8 mouse cellular contexts compared by ENCODE assay signal in genomic region chr1:91600671-91601361, GRCm38 (mm10).
DNase-seq lines count a peak whose midpoint lies in the region; ATAC-seq and TF ChIP-seq lines count a peak whose summit lies in the region.

No protein-coding gene starts in this region.

- H3K27ac ChIP-seq in CH12.LX (ENCODE audit: insufficient read depth, low read depth), result no peak overlapping the region
- H3K27ac ChIP-seq in forebrain, embryonic 13.5 days, result peak overlapping the region; percentile 46; the same call in 1 of the 2 replicates
- no peak overlapping the region for H3K27ac ChIP-seq in heart, embryonic 16.5 days (ENCODE audit: low read length)
- no peak overlapping the region for H3K27ac ChIP-seq in lung, embryonic 16.5 days (ENCODE audit: low read length)

- H3K4me2 ChIP-seq in CH12.LX (ENCODE audit: insufficient read depth, low read depth, poor library complexity, severe bottlenecking), result no peak overlapping the region
- H3K4me2 ChIP-seq in forebrain, embryonic 13.5 days, result no peak overlapping the region
- no peak overlapping the region for H3K4me2 ChIP-seq in heart, embryonic 16.5 days (ENCODE audit: low read depth, low read length)
- no peak overlapping the region for H3K4me2 ChIP-seq in lung, embryonic 16.5 days (ENCODE audit: low read depth, low read length)

- peak; percentile 34 for DNase-seq in CH12.LX (ENCODE audit: extremely low read depth)
- peak; percentile 22 for DNase-seq in cerebellum, adult 11 months
- peak; percentile 32 to 57 for DNase-seq in kidney, postnatal 25 days
- DNase-seq in retina, postnatal 1 day, result peak; percentile 80
- peak; percentile 42 to 73 for DNase-seq in urinary bladder, postnatal 36 days (ENCODE audit: low spot score in 2 of 2)

- no peaks in the 10 kb centered on the region for H3K79me2 ChIP-seq in CH12.LX (replicated peaks; ENCODE audit: control insufficient read depth, extremely low read depth, insufficient read depth, poor library complexity, severe bottlenecking)

- peak; percentile 33 for TF ChIP-seq RAD21 in CH12.LX (IDR thresholded peaks at IDR 0.05; ENCODE audit: low read depth, low read length)

- 35% methylated on average over 9 of the region's 9 CpGs for WGBS in forebrain, embryonic 13.5 days
- 39% methylated on average over 9 of the region's 9 CpGs for WGBS in heart, embryonic 16.5 days
- WGBS in lung, embryonic 16.5 days, result 36% methylated on average over 9 of the region's 9 CpGs

- H3K9ac ChIP-seq in CH12.LX (ENCODE audit: insufficient read depth, low read depth), result no peak overlapping the region
- H3K9ac ChIP-seq in forebrain, embryonic 13.5 days, result peak overlapping the region; percentile 21; the same call in 1 of the 2 replicates
- H3K9ac ChIP-seq in heart, embryonic 16.5 days (ENCODE audit: low read length), result no peak overlapping the region
- no peak overlapping the region for H3K9ac ChIP-seq in lung, embryonic 16.5 days (ENCODE audit: low read length)

- TF ChIP-seq CTCF in CH12.LX (conservative IDR thresholded peaks at IDR 0.05 in 1 of 2, IDR thresholded peaks at IDR 0.05 in 1 of 2; ENCODE audit: low read depth in 2 of 2, low read length in 2 of 2), result peak in 1 of 2 experiments; percentile 76; a peak in 2 of 4 replicates

- H3K4me3 ChIP-seq in CH12.LX (replicated peaks in 1 of 3; ENCODE audit: low read depth in 2 of 3, low read length in 2 of 3, poor library complexity in 1 of 3), result no peak overlapping the region
- H3K4me3 ChIP-seq in forebrain, embryonic 13.5 days, result no peak overlapping the region
- H3K4me3 ChIP-seq in heart, embryonic 16.5 days (ENCODE audit: low read length), result no peak overlapping the region
- no peak overlapping the region for H3K4me3 ChIP-seq in lung, embryonic 16.5 days (ENCODE audit: low read length)

- H3K4me1 ChIP-seq in CH12.LX (ENCODE audit: control insufficient read depth in 1 of 2, insufficient read depth in 2 of 2), result no peaks in the 10 kb centered on the region
- H3K4me1 ChIP-seq in forebrain, embryonic 13.5 days, result peaks cover 14% of the 10 kb centered on the region
- 0 out of 2 replicates have a peak, but pooled peaks cover 2% of the 10 kb centered on the region for H3K4me1 ChIP-seq in heart, embryonic 16.5 days (ENCODE audit: control insufficient read depth, insufficient read depth, low read length)
- H3K4me1 ChIP-seq in lung, embryonic 16.5 days (replicated peaks; ENCODE audit: control insufficient read depth, insufficient read depth, low read length), result 0 out of 2 replicates have a peak, but pooled peaks cover 3% of the 10 kb centered on the region

- H3K9me3 ChIP-seq in CH12.LX (replicated peaks; ENCODE audit: low read length), result no peaks in the 10 kb centered on the region
- H3K9me3 ChIP-seq in forebrain, embryonic 13.5 days (replicated peaks), result no peaks in the 10 kb centered on the region
- no peaks in the 10 kb centered on the region for H3K9me3 ChIP-seq in heart, embryonic 16.5 days (replicated peaks; ENCODE audit: control insufficient read depth, low read length)
- no peaks in the 10 kb centered on the region for H3K9me3 ChIP-seq in lung, embryonic 16.5 days (ENCODE audit: control insufficient read depth, low read length)

- in situ Hi-C loops in CH12.LX (cut with MboI; ENCODE audit: low pct_ligation_motif_present, low pct_unique_long_range_greater_than_20kb, low sequenced_read_pairs), result no loop called here

- no peak for TF ChIP-seq EP300 in CH12.LX (IDR thresholded peaks at IDR 0.05; ENCODE audit: low read length)

- dilution Hi-C loops in CH12.LX (cut with MboI; ENCODE audit: extremely low pct_ligation_motif_present, extremely low pct_unique_long_range_greater_than_20kb, low sequenced_read_pairs), result no loop called here

- no peak for TF ChIP-seq POLR2A in CH12.LX (IDR thresholded peaks at IDR 0.05; ENCODE audit: low read depth, low read length)

- H3K36me3 ChIP-seq in CH12.LX (replicated peaks in 1 of 2; ENCODE audit: control insufficient read depth in 1 of 2, insufficient read depth in 1 of 2, low read length in 1 of 2), result no peaks in the 10 kb centered on the region
- H3K36me3 ChIP-seq in forebrain, embryonic 13.5 days (ENCODE audit: poor library complexity, severe bottlenecking), result no peaks in the 10 kb centered on the region
- no peaks in the 10 kb centered on the region for H3K36me3 ChIP-seq in heart, embryonic 16.5 days (ENCODE audit: control insufficient read depth, insufficient read depth)
- no peaks in the 10 kb centered on the region for H3K36me3 ChIP-seq in lung, embryonic 16.5 days (ENCODE audit: control insufficient read depth, insufficient read depth, low read length)

- H3K27me3 ChIP-seq in CH12.LX (replicated peaks), result peaks cover 91% of the 10 kb centered on the region
- H3K27me3 ChIP-seq in forebrain, embryonic 13.5 days, result no peaks in the 10 kb centered on the region
- H3K27me3 ChIP-seq in heart, embryonic 16.5 days (ENCODE audit: control insufficient read depth, insufficient read depth, low read length), result no peaks in the 10 kb centered on the region
- no peaks in the 10 kb centered on the region for H3K27me3 ChIP-seq in lung, embryonic 16.5 days (ENCODE audit: control insufficient read depth, insufficient read depth, low read depth, low read length)

- ATAC-seq in forebrain, embryonic 13.5 days, result peak; percentile 92
- ATAC-seq in heart, embryonic 16.5 days (replicated peaks; ENCODE audit: extremely low read depth, insufficient read depth, low FRiP score), result peak; percentile 82
- ATAC-seq in lung, embryonic 16.5 days (ENCODE audit: low read depth), result peak; percentile 87

TF ChIP-seq in CH12.LX, 34 proteins besides CTCF, POLR2A, EP300 and RAD21:
- TF ChIP-seq PAX5 (IDR thresholded peaks at IDR 0.05; ENCODE audit: low read length) (no peak), IRF4 (IDR thresholded peaks at IDR 0.05; ENCODE audit: low read depth, low read length) (0 out of 2 replicates have a peak, but pooled peaks have one; percentile 19), MAFK (IDR thresholded peaks at IDR 0.05; ENCODE audit: insufficient replicate concordance, low read length) (no peak), MYC (IDR thresholded peaks at IDR 0.05; ENCODE audit: low read depth, low read length) (peak; percentile 44; the same call in 1 of the 2 replicates), NELFE (IDR thresholded peaks at IDR 0.05; ENCODE audit: low read depth, low read length) (no peak), TBP (conservative IDR thresholded peaks at IDR 0.05; ENCODE audit: low read depth, low read length) (no peak), MAZ (IDR thresholded peaks at IDR 0.05; ENCODE audit: low read depth, low read length) (no peak), MAX (IDR thresholded peaks at IDR 0.05; ENCODE audit: low read length) (peak; percentile 44; the same call in 1 of the 2 replicates), ZMIZ1 (IDR thresholded peaks at IDR 0.05; ENCODE audit: low read depth, low read length) (no peak), POLR2AphosphoS2 (IDR thresholded peaks at IDR 0.05; ENCODE audit: low read depth, low read length) (no peak), MXI1 (IDR thresholded peaks at IDR 0.05; ENCODE audit: low read depth, low read length) (no peak), E2F4 (IDR thresholded peaks at IDR 0.05; ENCODE audit: insufficient replicate concordance, low read depth, low read length) (no peak), ZNF384 (IDR thresholded peaks at IDR 0.05; ENCODE audit: low read depth, low read length) (no peak), UBTF (IDR thresholded peaks at IDR 0.05; ENCODE audit: low read depth, low read length) (no peak), SIN3A (IDR thresholded peaks at IDR 0.05; ENCODE audit: low read length) (no peak), SMC3 (IDR thresholded peaks at IDR 0.05; ENCODE audit: low read depth, low read length) (peak; percentile 64), MEF2A (IDR thresholded peaks at IDR 0.05; ENCODE audit: borderline replicate concordance, low read depth, low read length) (no peak), TCF12 (IDR thresholded peaks at IDR 0.05; ENCODE audit: low read depth, low read length) (0 out of 2 replicates have a peak, but pooled peaks have one; percentile 10)

Comparison
In these comparisons a context has a peak if more than half of its experiments do, and no peak if none do; other contexts are left out.
1. DNase-seq: peak in every context shown above with its lines; median percentile 80 in retina, postnatal 1 day; 58 in urinary bladder, postnatal 36 days; 44 in kidney, postnatal 25 days; 34 in CH12.LX; 22 in cerebellum, adult 11 months.